Mouse (Mus musculus): ENCODE measurements around the gene Celf1.
A peak's percentile ranks its signal among the peaks of the same experiment; 100 is the strongest.
"Not testable (repeated sequence)": the region's sequence is repeated elsewhere in the genome, so short reads cannot be mapped to it uniquely, and the experiment has no call there.

Gene Celf1

GRCm38 (mm10) chr2:90940233-90941229 lies at the start of gene Celf1:
Celf1 (plus strand) TSS chr2:90940382.
- peak; percentile 93 for DNase-seq (ENCODE audit: low read depth, low spot score)

- no peak for DNase-seq (ENCODE audit: low read depth, low spot score)
These were observed 46.4 kb upstream of the Celf1 start for GRCm38 (mm10) chr2:90893673-90894298.

- DNase-seq (ENCODE audit: low read depth, low spot score), result not testable (repeated sequence)
These were observed 45.9 kb upstream of the Celf1 start for GRCm38 (mm10) chr2:90894299-90894677.

- peak; percentile 16 for DNase-seq (ENCODE audit: low read depth, low spot score)
These were observed 36.8 kb upstream of the Celf1 start for GRCm38 (mm10) chr2:90903398-90903797.

- DNase-seq (ENCODE audit: low read depth, low spot score), result peak; percentile 92
These were observed 35.9 kb upstream of the Celf1 start, which contains the start of the genes Kbtbd4 and Ndufs3 for GRCm38 (mm10) chr2:90904076-90904855. Kbtbd4 (plus strand) TSS chr2:90904740. Ndufs3 (minus strand) TSS chr2:90904827.

GRCm38 (mm10) chr2:90904856-90905224 lies 35.3 kb upstream of the Celf1 start:
- no peak for DNase-seq (ENCODE audit: low read depth, low spot score)

GRCm38 (mm10) chr2:90906721-90907120 lies 33.5 kb upstream of the Celf1 start:
- no peak for DNase-seq (ENCODE audit: low read depth, low spot score)

- no peak for DNase-seq (ENCODE audit: low read depth, low spot score)
These were observed 29.3 kb upstream of the Celf1 start for GRCm38 (mm10) chr2:90910861-90911260.

- DNase-seq (ENCODE audit: low read depth, low spot score), result no peak
These were observed 28.5 kb upstream of the Celf1 start for GRCm38 (mm10) chr2:90911668-90912067.

- DNase-seq (ENCODE audit: low read depth, low spot score), result no peak
These were observed 26.5 kb upstream of the Celf1 start for GRCm38 (mm10) chr2:90913671-90914070.

- no peak for DNase-seq (ENCODE audit: low read depth, low spot score)
These were observed 24.7 kb upstream of the Celf1 start for GRCm38 (mm10) chr2:90915516-90915915.

GRCm38 (mm10) chr2:90916560-90917232 lies 23.5 kb upstream of the Celf1 start:
- no peak for DNase-seq (ENCODE audit: low read depth, low spot score)

- DNase-seq (ENCODE audit: low read depth, low spot score), result peak; percentile 75
These were observed 22.8 kb upstream of the Celf1 start for GRCm38 (mm10) chr2:90917233-90917998.

GRCm38 (mm10) chr2:90917999-90918698 lies 22.0 kb upstream of the Celf1 start:
- DNase-seq (ENCODE audit: low read depth, low spot score), result peak; percentile 67

- no peak for DNase-seq (ENCODE audit: low read depth, low spot score)
These were observed 19.0 kb upstream of the Celf1 start for GRCm38 (mm10) chr2:90921178-90921577.

GRCm38 (mm10) chr2:90922636-90923035 lies 17.5 kb upstream of the Celf1 start:
- DNase-seq (ENCODE audit: low read depth, low spot score), result no peak

- DNase-seq (ENCODE audit: low read depth, low spot score), result no peak
These were observed 11.6 kb upstream of the Celf1 start for GRCm38 (mm10) chr2:90928566-90928965.

- DNase-seq (ENCODE audit: low read depth, low spot score), result no peak
These were observed 8.4 kb upstream of the Celf1 start for GRCm38 (mm10) chr2:90931829-90932228.

GRCm38 (mm10) chr2:90932273-90932672 lies 7.9 kb upstream of the Celf1 start:
- no peak for DNase-seq (ENCODE audit: low read depth, low spot score)

GRCm38 (mm10) chr2:90938362-90938761 lies 1.8 kb upstream of the Celf1 start:
- DNase-seq (ENCODE audit: low read depth, low spot score), result no peak

All from CD4-positive helper T cell, adult 2 months (primary cell).